Mouse (Mus musculus): ENCODE results near the gene Usp49. TPM values are rescaled to one million over a fixed set of nuclear protein-coding genes. Genes with fewer than 3 reads are reported as not detected.
"Not testable (repeated sequence)": the region's sequence is repeated elsewhere in the genome, so short reads cannot be mapped to it uniquely, and the experiment has no call there.

The Usp49 gene
- total RNA-seq (2021): 1 to 10 TPM; 3.2 to 4.3 TPM
- long read RNA-seq, experiment 1: 0 reads
- long read RNA-seq, experiment 2: 0 reads

GRCm38 (mm10) chr17:47630678-47631065 lies at the start of gene Usp49:
TSS of gene Usp49 (plus strand) at chr17:47630690.
- intact Hi-C loops (cut with DNase I; ENCODE audit: low total_unique reads): no loop called here

GRCm38 (mm10) chr17:47580962-47581361 lies 49.5 kb upstream of the Usp49 start:
- no peak for DNase-seq
- intact Hi-C loops (cut with DNase I; ENCODE audit: low total_unique reads): no loop called here

More at GRCm38 (mm10) chr17:47630678-47631065, at the start of gene Usp49:
- no peak for DNase-seq

GRCm38 (mm10) chr17:47588517-47588916 lies 42.0 kb upstream of the Usp49 start:
- no peak for DNase-seq

GRCm38 (mm10) chr17:47591073-47591472 lies 39.4 kb upstream of the Usp49 start:
- intact Hi-C loops (cut with DNase I; ENCODE audit: low total_unique reads): no loop called here
- no peak for DNase-seq

More at GRCm38 (mm10) chr17:47588517-47588916, 42.0 kb upstream of the Usp49 start:
- intact Hi-C loops (cut with DNase I; ENCODE audit: low total_unique reads): no loop called here

- DNase-seq: peak; percentile 96
- intact Hi-C loops (cut with DNase I; ENCODE audit: low total_unique reads): no loop called here
Observed at GRCm38 (mm10) chr17:47593215-47593853, 37.2 kb upstream of the Usp49 start.

- intact Hi-C loops (cut with DNase I; ENCODE audit: low total_unique reads): no loop called here
Observed at GRCm38 (mm10) chr17:47593854-47594182, 36.7 kb upstream of the Usp49 start.

GRCm38 (mm10) chr17:47594183-47594968 lies 36.1 kb upstream of the Usp49 start:
- intact Hi-C loops (cut with DNase I; ENCODE audit: low total_unique reads): no loop called here
- peak; percentile 41 for DNase-seq

More at GRCm38 (mm10) chr17:47593854-47594182, 36.7 kb upstream of the Usp49 start:
- no peak for DNase-seq

GRCm38 (mm10) chr17:47594969-47595247 lies 35.6 kb upstream of the Usp49 start:
- no peak for DNase-seq
- intact Hi-C loops (cut with DNase I; ENCODE audit: low total_unique reads): no loop called here

- peak; percentile 64 for DNase-seq
- intact Hi-C loops (cut with DNase I; ENCODE audit: low total_unique reads): no loop called here
Observed at GRCm38 (mm10) chr17:47595248-47596161, 35.0 kb upstream of the Usp49 start.

GRCm38 (mm10) chr17:47596162-47596838 lies 34.2 kb upstream of the Usp49 start:
- intact Hi-C loops (cut with DNase I; ENCODE audit: low total_unique reads): no loop called here
- no peak for DNase-seq

- no peak for DNase-seq
- intact Hi-C loops (cut with DNase I; ENCODE audit: low total_unique reads): no loop called here
Observed at GRCm38 (mm10) chr17:47596839-47597164, 33.7 kb upstream of the Usp49 start.

- DNase-seq: no peak
- intact Hi-C loops (cut with DNase I; ENCODE audit: low total_unique reads): no loop called here
Observed at GRCm38 (mm10) chr17:47597261-47597660, 33.2 kb upstream of the Usp49 start.

- intact Hi-C loops (cut with DNase I; ENCODE audit: low total_unique reads): no loop called here
- DNase-seq: peak; percentile 46
Observed at GRCm38 (mm10) chr17:47597838-47598579, 32.5 kb upstream of the Usp49 start.

GRCm38 (mm10) chr17:47598580-47599304 lies 31.7 kb upstream of the Usp49 start:
- DNase-seq; intact Hi-C loops (cut with DNase I; ENCODE audit: low total_unique reads): not testable (repeated sequence)

GRCm38 (mm10) chr17:47599511-47600297 lies 30.8 kb upstream of the Usp49 start:
- no peak for DNase-seq
- intact Hi-C loops (cut with DNase I; ENCODE audit: low total_unique reads): loop anchor here (5.0 kb wide), 1 partner anchor 87 kb away; no protein-coding TSS in a partner anchor

- intact Hi-C loops (cut with DNase I; ENCODE audit: low total_unique reads): loop anchor here (5.0 kb wide), 1 partner anchor 88 kb away; no protein-coding TSS in a partner anchor
- no peak for DNase-seq
Observed at GRCm38 (mm10) chr17:47600601-47601388, 29.7 kb upstream of the Usp49 start.

GRCm38 (mm10) chr17:47601389-47601755 lies 29.1 kb upstream of the Usp49 start:
- no peak for DNase-seq
- intact Hi-C loops (cut with DNase I; ENCODE audit: low total_unique reads): loop anchor here (5.0 kb wide), 1 partner anchor 89 kb away; no protein-coding TSS in a partner anchor

Measured in gastrocnemius, postnatal 14 days (tissue).